Mouse (Mus musculus) midbrain, embryonic 16.5 days (tissue): ENCODE data around the gene Col4a3bp. TPM values are rescaled to one million over a fixed set of nuclear protein-coding genes. Genes with fewer than 3 reads are reported as not detected.
"Not testable (repeated sequence)": the region's sequence is repeated elsewhere in the genome, so short reads cannot be mapped to it uniquely, and the experiment has no call there.

Source experiments
- ATAC-seq: fragments of 200-750 bp; cut with Nextera tagmentation; 2 replicates; pipeline ENCODE4 v1.8.0; 2017; ENCODE audit warnings: moderate TSS enrichment
- H3K27ac ChIP-seq: fragments of 300-500 bp; sonication (generic); 2 replicates; pipeline ENCODE4 v1.5.1; 2014; ENCODE audit warnings: mild to moderate bottlenecking, low read length, mixed read lengths
- H3K27me3 ChIP-seq: fragments of 300-500 bp; sonication (generic); 2 replicates; pipeline ENCODE4 v1.6.1; 2014; ENCODE audit warnings: low read depth, low read length, mixed read lengths; ENCODE audit not compliant: control insufficient read depth, insufficient read depth
- H3K36me3 ChIP-seq: fragments of 300-500 bp; sonication (generic); 2 replicates; pipeline ENCODE4 v1.6.1; 2014; ENCODE audit warnings: mild to moderate bottlenecking, low read length, moderate library complexity, mixed read lengths; ENCODE audit not compliant: control insufficient read depth, insufficient read depth
- H3K4me1 ChIP-seq: fragments of 300-500 bp; sonication (generic); 2 replicates; pipeline ENCODE4 v1.6.1; 2014; ENCODE audit warnings: mild to moderate bottlenecking, low read length, mixed read lengths; ENCODE audit not compliant: control insufficient read depth, insufficient read depth
- H3K4me2 ChIP-seq: fragments of 300-500 bp; sonication (generic); 2 replicates; pipeline ENCODE4 v1.6.1; 2014; ENCODE audit warnings: mild to moderate bottlenecking, low read length, mixed read lengths
- H3K4me3 ChIP-seq: fragments of 300-500 bp; sonication (generic); 2 replicates; pipeline ENCODE4 v1.5.1; 2014; ENCODE audit warnings: low read depth, mild to moderate bottlenecking, low read length, moderate library complexity, mixed read lengths
- H3K9ac ChIP-seq: fragments of 300-500 bp; sonication (generic); 2 replicates; pipeline ENCODE4 v1.6.1; 2014; ENCODE audit warnings: low read depth, low read length, mixed read lengths
- H3K9me3 ChIP-seq: fragments of 300-500 bp; sonication (generic); replicated peaks from 2 replicates; pipeline ENCODE4 v1.6.1; 2014; ENCODE audit warnings: mild to moderate bottlenecking, low read length, mixed read lengths; ENCODE audit not compliant: control insufficient read depth, poor library complexity, severe bottlenecking
- WGBS: fragments of 180-500 bp; shearing (Covaris S2); extraction: QIAGEN DNeasy Blood & Tissue Kit; methylation state at CpG from one replicate; pipeline ENCODE4 v1.1.7; 2014; 5-methylcytosine and 5-hydroxymethylcytosine counted together
- polyA plus RNA-seq: library from polyadenylated mRNA; unstranded; fragments of >200 nt; fragmentation: Nextera tagmentation; extraction: Ambion mirVana; gene quantifications from 2 replicates; pipeline ENCODE4 v1.2.1, GENCODE M21; 2015

Col4a3bp gene
- polyA plus RNA-seq, 1 experiment from 2014 or later, result 7.9 TPM

GRCm38 (mm10) chr13:96645822-96646221 is 103.4 kb downstream of the Col4a3bp start:
- no peak overlapping the region for H3K4me3 ChIP-seq
- no peak overlapping the region for H3K27ac ChIP-seq
- WGBS, result 46% methylated on average over 5 of the region's 5 CpGs
- no peaks in the 10 kb centered on the region for H3K9me3 ChIP-seq
- no peak overlapping the region for H3K9ac ChIP-seq
- H3K4me2 ChIP-seq, result no peak overlapping the region
- H3K4me1 ChIP-seq, result no peaks in the 10 kb centered on the region
- 0 out of 2 replicates have a peak, but pooled peaks have one; percentile 16 for ATAC-seq
- no peaks in the 10 kb centered on the region for H3K27me3 ChIP-seq
- peaks cover 17% of the 10 kb centered on the region for H3K36me3 ChIP-seq

GRCm38 (mm10) chr13:96653041-96653440 is 110.6 kb downstream of the Col4a3bp start:
- Histone ChIP-seq H3K4me3 (no peak overlapping the region), H3K27me3 (no peaks in the 10 kb centered on the region), H3K27ac (no peak overlapping the region), H3K36me3 (peaks cover 70% of the 10 kb centered on the region), H3K4me2 (no peak overlapping the region), H3K9ac (no peak overlapping the region), H3K9me3 (no peaks in the 10 kb centered on the region), H3K4me1 (no peaks in the 10 kb centered on the region)
- ATAC-seq, result no peak
- WGBS, result 91% methylated on average over 9 of the region's 9 CpGs

GRCm38 (mm10) chr13:96656673-96657072 is 114.3 kb downstream of the Col4a3bp start:
- Histone ChIP-seq H3K36me3 (peaks cover 68% of the 10 kb centered on the region), H3K27me3 (no peaks in the 10 kb centered on the region), H3K4me3 (no peak overlapping the region), H3K27ac (no peak overlapping the region), H3K9ac (no peak overlapping the region), H3K4me1 (peaks cover 4% of the 10 kb centered on the region), H3K4me2 (no peak overlapping the region), H3K9me3 (no peaks in the 10 kb centered on the region)
- ATAC-seq, result no peak
- 78% methylated on average over 1 of the region's 1 CpGs for WGBS

- ATAC-seq, result no peak
- 89% methylated on average over 7 of the region's 7 CpGs for WGBS
- Histone ChIP-seq H3K4me3 (no peak overlapping the region), H3K9me3 (no peaks in the 10 kb centered on the region), H3K4me2 (no peak overlapping the region), H3K27me3 (no peaks in the 10 kb centered on the region), H3K9ac (no peak overlapping the region), H3K36me3 (peaks cover 67% of the 10 kb centered on the region), H3K27ac (no peak overlapping the region), H3K4me1 (peaks cover 4% of the 10 kb centered on the region)
Observed at GRCm38 (mm10) chr13:96658936-96659335, 116.5 kb downstream of the Col4a3bp start.

- WGBS, result 49% methylated on average over 10 of the region's 10 CpGs
- ATAC-seq, result no peak
- no peak overlapping the region for H3K27ac ChIP-seq
Observed at GRCm38 (mm10) chr13:96660095-96660860, 117.9 kb downstream of the Col4a3bp start.

GRCm38 (mm10) chr13:96663120-96663519 is 120.7 kb downstream of the Col4a3bp start:
- not testable (repeated sequence) for H3K27ac ChIP-seq, ATAC-seq, H3K27me3 ChIP-seq, H3K4me2 ChIP-seq, H3K9ac ChIP-seq, H3K9me3 ChIP-seq, H3K4me3 ChIP-seq
- Histone ChIP-seq H3K4me1 (peaks cover 21% of the 10 kb centered on the region), H3K36me3 (peaks cover 54% of the 10 kb centered on the region)
- 98% methylated on average over 4 of the region's 4 CpGs for WGBS

More at GRCm38 (mm10) chr13:96660095-96660860, 117.9 kb downstream of the Col4a3bp start:
- Histone ChIP-seq H3K4me1 (peaks cover 4% of the 10 kb centered on the region), H3K9ac (no peak overlapping the region), H3K27me3 (no peaks in the 10 kb centered on the region), H3K4me2 (no peak overlapping the region), H3K9me3 (no peaks in the 10 kb centered on the region), H3K4me3 (no peak overlapping the region), H3K36me3 (peaks cover 66% of the 10 kb centered on the region)

- 95% methylated on average over 7 of the region's 7 CpGs for WGBS
- Histone ChIP-seq H3K4me1 (peaks cover 34% of the 10 kb centered on the region), H3K9me3 (no peaks in the 10 kb centered on the region), H3K4me2 (no peak overlapping the region), H3K4me3 (no peak overlapping the region), H3K27ac (no peak overlapping the region), H3K27me3 (no peaks in the 10 kb centered on the region), H3K36me3 (peaks cover 42% of the 10 kb centered on the region), H3K9ac (no peak overlapping the region)
- no peak for ATAC-seq
Observed at GRCm38 (mm10) chr13:96664419-96664974, 122.1 kb downstream of the Col4a3bp start.

GRCm38 (mm10) chr13:96670019-96670405 is 127.6 kb downstream of the Col4a3bp start:
- WGBS, result 1% methylated on average over 13 of the region's 13 CpGs
- H3K27me3 ChIP-seq, result no peaks in the 10 kb centered on the region

GRCm38 (mm10) chr13:96670406-96671077 is 128.1 kb downstream of the Col4a3bp start, which contains the start of gene Hmgcr:
Gene Hmgcr (minus strand): TSS chr13:96670936.
- no peaks in the 10 kb centered on the region for H3K9me3 ChIP-seq
- H3K9ac ChIP-seq, result peak within 1 kb of the TSS; percentile 98
- peaks cover 5% of the 10 kb centered on the region; the same call in 1 of the 2 replicates for H3K36me3 ChIP-seq

More at GRCm38 (mm10) chr13:96670019-96670405, 127.6 kb downstream of the Col4a3bp start:
- Histone ChIP-seq H3K36me3 (peaks cover 11% of the 10 kb centered on the region), H3K4me3 (peak overlapping the region; percentile 99), H3K4me2 (peak overlapping the region; percentile 64), H3K9ac (peak overlapping the region; percentile 98), H3K4me1 (peaks cover 36% of the 10 kb centered on the region), H3K9me3 (no peaks in the 10 kb centered on the region), H3K27ac (peak overlapping the region; percentile 99)
- no peak for ATAC-seq

More at GRCm38 (mm10) chr13:96670406-96671077, 128.1 kb downstream of the Col4a3bp start, which contains the start of gene Hmgcr:
- Histone ChIP-seq H3K4me2 (peak within 1 kb of the TSS; percentile 64), H3K4me3 (peak within 1 kb of the TSS; percentile 99), H3K27ac (peak within 1 kb of the TSS; percentile 99), H3K4me1 (peaks cover 36% of the 10 kb centered on the region), H3K27me3 (no peaks in the 10 kb centered on the region)
- peak; percentile 100 for ATAC-seq
- under 1% methylated on average over 70 of the region's 70 CpGs for WGBS
